In genomic region chr4:59173181-59173922, GRCm38 (mm10) we compare ENCODE assay signal across 33 mouse cellular contexts. TPM values are rescaled to one million over a fixed set of nuclear protein-coding genes. Genes with fewer than 3 reads are reported as not detected.
A peak's percentile ranks its signal among the peaks of the same experiment; 100 is the strongest.
DNase-seq lines count a peak whose midpoint lies in the region; ATAC-seq and TF ChIP-seq lines count a peak whose summit lies in the region.
"Had no signal": no experiment of that assay in that cellular context is flagged by ENCODE, and none has a peak within 500 bp of the region (broad histone marks: within the 10 kb centered on the region; RNA-seq: fewer than 3 reads in every experiment).

No protein-coding gene starts in this region.

- H3K9me3 ChIP-seq in MEL (replicated peaks; ENCODE audit: insufficient read depth, low read length): no peaks in the 10 kb centered on the region
- H3K9me3 ChIP-seq in hindbrain, embryonic 13.5 days: no peaks in the 10 kb centered on the region
- H3K9me3 ChIP-seq: embryonic facial prominence, embryonic 10.5 days; limb, embryonic 13.5 days; midbrain, embryonic 12.5 days; stomach, embryonic 15.5 days had no signal

- peak overlapping the region; percentile 22 for H3K27ac ChIP-seq in MEL (ENCODE audit: control insufficient read depth, low read depth, low read length)
- H3K27ac ChIP-seq in hindbrain, embryonic 13.5 days: no peak overlapping the region
- H3K27ac ChIP-seq: embryonic facial prominence, embryonic 10.5 days; limb, embryonic 13.5 days; liver, embryonic 14.5 days; midbrain, embryonic 12.5 days; stomach, embryonic 15.5 days had no signal

- DNase-seq in ovary, adult 18-20 months (ENCODE audit: low spot score): peak; percentile 72
- no peak for DNase-seq in ovary, postnatal 10 days (ENCODE audit: low spot score)
- no peak for DNase-seq in MEL (ENCODE audit: low read depth, low spot score)
- peak; percentile 41 for DNase-seq in adrenal gland, postnatal 14 days
- peak; percentile 74 for DNase-seq in testis, postnatal 14 days (ENCODE audit: low spot score)
- no peak for DNase-seq in frontal cortex, postnatal 14 days (ENCODE audit: low spot score in 2 of 2)
- DNase-seq: cerebellum, adult 11-12 months; cerebellum, postnatal 10 days; forebrain, postnatal 0 days; kidney, postnatal 4 days; lung, embryonic 14.5 days; right cerebral cortex, adult 18-20 months; right cerebral cortex, postnatal 4 days; thymus, postnatal 25 days had no signal

- H3K27me3 ChIP-seq in MEL (ENCODE audit: control insufficient read depth in 1 of 2, insufficient read depth in 2 of 2, low read length in 2 of 2): no peaks in the 10 kb centered on the region
- no peaks in the 10 kb centered on the region for H3K27me3 ChIP-seq in hindbrain, embryonic 13.5 days
- H3K27me3 ChIP-seq: limb, embryonic 13.5 days; midbrain, embryonic 12.5 days; stomach, embryonic 15.5 days had no signal

- peak; percentile 49 to 78 for TF ChIP-seq EP300 in MEL (IDR thresholded peaks at IDR 0.05; ENCODE audit: low read depth in 1 of 2, low read length in 2 of 2)

- TF ChIP-seq CTCF in MEL (IDR thresholded peaks at IDR 0.05 in 2 of 3, conservative IDR thresholded peaks at IDR 0.05 in 1 of 3; ENCODE audit: control insufficient read depth in 1 of 3, insufficient read depth in 1 of 3, low read depth in 2 of 3, low read length in 3 of 3, poor library complexity in 1 of 3, severe bottlenecking in 1 of 3): no peak

- WGBS in hindbrain, embryonic 13.5 days: 87% methylated on average over 2 of the region's 2 CpGs

- no peak for TF ChIP-seq RAD21 in MEL (IDR thresholded peaks at IDR 0.05; ENCODE audit: low read depth, low read length)

- no peak for ATAC-seq in hindbrain, embryonic 13.5 days (ENCODE audit: low FRiP score)
- ATAC-seq: forebrain, postnatal 0 days; hindbrain, embryonic 16.5 days had no signal

- no peak overlapping the region for H3K4me2 ChIP-seq in hindbrain, embryonic 13.5 days
- H3K4me2 ChIP-seq: heart, embryonic 11.5 days; limb, embryonic 13.5 days; lung, embryonic 14.5 days; midbrain, embryonic 12.5 days; stomach, embryonic 15.5 days had no signal

- peaks cover 20 to 28% of the 10 kb centered on the region in 2 experiments for H3K4me1 ChIP-seq in MEL (ENCODE audit: control insufficient read depth in 1 of 2, insufficient read depth in 2 of 2, low read length in 2 of 2)
- no peaks in the 10 kb centered on the region for H3K4me1 ChIP-seq in hindbrain, embryonic 13.5 days (replicated peaks)
- H3K4me1 ChIP-seq: limb, embryonic 13.5 days; midbrain, embryonic 12.5 days; stomach, embryonic 15.5 days had no signal

- no peaks in the 10 kb centered on the region for H3K79me2 ChIP-seq in MEL (ENCODE audit: control insufficient read depth, insufficient read depth, low read length, poor library complexity)

- H3K36me3 ChIP-seq in MEL (ENCODE audit: control insufficient read depth in 1 of 2, insufficient read depth in 2 of 2, low read length in 2 of 2): peaks cover 0 to 28% of the 10 kb centered on the region in 2 experiments; a peak in 2 of 4 replicates
- no peaks in the 10 kb centered on the region for H3K36me3 ChIP-seq in hindbrain, embryonic 13.5 days
- H3K36me3 ChIP-seq: embryonic facial prominence, embryonic 10.5 days; limb, embryonic 13.5 days; midbrain, embryonic 12.5 days; stomach, embryonic 15.5 days had no signal

- no peak for TF ChIP-seq POLR2A in MEL (IDR thresholded peaks at IDR 0.05; ENCODE audit: control insufficient read depth in 1 of 2, insufficient read depth in 1 of 2, low read depth in 1 of 2, low read length in 2 of 2, poor library complexity in 1 of 2)

- no peak overlapping the region for H3K4me3 ChIP-seq in MEL (ENCODE audit: control insufficient read depth in 1 of 2, insufficient read depth in 1 of 2, low read depth in 2 of 2, low read length in 2 of 2)
- H3K4me3 ChIP-seq in hindbrain, embryonic 13.5 days: no peak overlapping the region
- H3K4me3 ChIP-seq: embryonic facial prominence, embryonic 10.5 days; limb, embryonic 13.5 days; midbrain, embryonic 12.5 days; stomach, embryonic 15.5 days had no signal

- no peak overlapping the region for H3K9ac ChIP-seq in MEL (ENCODE audit: control insufficient read depth, low read depth, low read length, poor library complexity, severe bottlenecking)
- no peak overlapping the region for H3K9ac ChIP-seq in hindbrain, embryonic 13.5 days
- H3K9ac ChIP-seq: forebrain, postnatal 0 days; limb, embryonic 13.5 days; liver, embryonic 14.5 days; lung, embryonic 14.5 days; midbrain, embryonic 12.5 days; stomach, embryonic 15.5 days had no signal

TF ChIP-seq in MEL, 35 proteins besides CTCF, POLR2A, EP300 and RAD21:
- no peak for TF ChIP-seq UBTF (IDR thresholded peaks at IDR 0.05; ENCODE audit: borderline replicate concordance, insufficient read depth, low read depth, low read length)
- TF ChIP-seq TCF12 (IDR thresholded peaks at IDR 0.05; ENCODE audit: low read depth, low read length): peak; percentile 44; the same call in 1 of the 2 replicates
- TF ChIP-seq TAL1 (IDR thresholded peaks at IDR 0.05; ENCODE audit: low read length): no peak
- peak; percentile 39; the same call in 1 of the 2 replicates for TF ChIP-seq GATA1 (IDR thresholded peaks at IDR 0.05; ENCODE audit: low read depth, low read length)
- 0 out of 2 replicates have a peak, but pooled peaks have one; percentile 34 for TF ChIP-seq ZKSCAN1 (IDR thresholded peaks at IDR 0.05; ENCODE audit: low read depth, low read length)
- TF ChIP-seq ELF1 (IDR thresholded peaks at IDR 0.05; ENCODE audit: low read depth, low read length): no peak
- TF ChIP-seq MEF2A (IDR thresholded peaks at IDR 0.05; ENCODE audit: extremely low read depth, insufficient replicate concordance, low read depth, low read length, poor library complexity, severe bottlenecking): no peak

RNA-seq across cellular contexts. Expression of gene Ugcg, which starts 15.7 kb away (rescaled TPM):
- total RNA-seq in MEL (2012; rRNA removed): 39.1 and 45.4 TPM in 2 replicates
- 10 to 100 TPM in 1 of 2 experiments, not detected in 1; 30.8 TPM for polyA plus RNA-seq in MEL (2012; ENCODE audit: insufficient read depth in 1 of 2, insufficient read length in 2 of 2, low read depth in 1 of 2, low replicate concordance in 2 of 2, missing spikeins in 1 of 2)
- 36.9 and 46.0 TPM in 2 replicates for total RNA-seq in adrenal gland, postnatal 14 days (2021)
- 17.3 and 19.2 TPM in 2 replicates for polyA plus RNA-seq in hindbrain, embryonic 13.5 days (2015; fragmentation: Nextera tagmentation; extraction: Ambion mirVana)

RNA-seq across cellular contexts. Expression of gene AI481877, which starts 34.6 kb away (rescaled TPM):
- not detected in 2 replicates for total RNA-seq in MEL (2012; rRNA removed)
- under 1 TPM in 1 of 2 experiments, not detected in 1; 0.01 TPM for polyA plus RNA-seq in MEL (2012; ENCODE audit: insufficient read depth in 1 of 2, insufficient read length in 2 of 2, low read depth in 1 of 2, low replicate concordance in 2 of 2, missing spikeins in 1 of 2)
- total RNA-seq in adrenal gland, postnatal 14 days (2021): not detected in 2 replicates
- polyA plus RNA-seq in hindbrain, embryonic 13.5 days (2015; fragmentation: Nextera tagmentation; extraction: Ambion mirVana): not detected in 2 replicates
- total RNA-seq: forebrain, postnatal 0 days; hematopoietic stem cell, adult 5-6 weeks; left cerebral cortex, adult 18-20 months; left cerebral cortex, postnatal 25 days; megakaryocyte, adult 5-6 weeks; monocyte, adult 5-6 weeks; neutrophil, adult 5-6 weeks had no signal
- polyA plus RNA-seq: C2C12; cortical plate, adult 2 months; embryonic facial prominence, embryonic 10.5 days; forebrain, postnatal 0 days; gonadal fat pad, adult 2 months; heart, embryonic 11.5 days; heart, postnatal 0 days; kidney, embryonic 16.5 days; limb, embryonic 13.5 days; liver, embryonic 14.5 days; lung, embryonic 14.5 days; midbrain, embryonic 12.5 days; stomach, embryonic 15.5 days had no signal

Comparison
In these comparisons a context has a peak if more than half of its experiments do, and no peak if none do; other contexts are left out.
1. DNase-seq: peak in ovary, adult 18-20 months (single experiment), adrenal gland, postnatal 14 days (single experiment) and testis, postnatal 14 days (single experiment); none in ovary, postnatal 10 days (single experiment), MEL (single experiment) and frontal cortex, postnatal 14 days (0 of 2).